Mouse (Mus musculus): ENCODE data around the gene Mecr.
"Not testable (repeated sequence)": the region's sequence is repeated elsewhere in the genome, so short reads cannot be mapped to it uniquely, and the experiment has no call there.

The Mecr gene

GRCm38 (mm10) chr4:131843290-131843743 is at the start of gene Mecr:
Mecr (plus strand) TSS chr4:131843470.
- peak; percentile 91 for DNase-seq (ENCODE audit: low spot score)

- DNase-seq (ENCODE audit: low spot score) = no peak
Measured at GRCm38 (mm10) chr4:131796312-131797080, 46.8 kb upstream of the Mecr start.

GRCm38 (mm10) chr4:131797483-131797882 is 45.8 kb upstream of the Mecr start:
- DNase-seq (ENCODE audit: low spot score) = no peak

- no peak for DNase-seq (ENCODE audit: low spot score)
Measured at GRCm38 (mm10) chr4:131797920-131798319, 45.4 kb upstream of the Mecr start.

GRCm38 (mm10) chr4:131798968-131799367 is 44.3 kb upstream of the Mecr start:
- no peak for DNase-seq (ENCODE audit: low spot score)

GRCm38 (mm10) chr4:131803846-131804245 is 39.4 kb upstream of the Mecr start:
- no peak for DNase-seq (ENCODE audit: low spot score)

- not testable (repeated sequence) for DNase-seq (ENCODE audit: low spot score)
Measured at GRCm38 (mm10) chr4:131804732-131805131, 38.5 kb upstream of the Mecr start.

- DNase-seq (ENCODE audit: low spot score) = no peak
Measured at GRCm38 (mm10) chr4:131805255-131805654, 38.0 kb upstream of the Mecr start.

- no peak for DNase-seq (ENCODE audit: low spot score)
Measured at GRCm38 (mm10) chr4:131812458-131812857, 30.8 kb upstream of the Mecr start.

GRCm38 (mm10) chr4:131813798-131814197 is 29.5 kb upstream of the Mecr start:
- DNase-seq (ENCODE audit: low spot score) = no peak

GRCm38 (mm10) chr4:131814869-131815268 is 28.4 kb upstream of the Mecr start:
- no peak for DNase-seq (ENCODE audit: low spot score)

- DNase-seq (ENCODE audit: low spot score) = no peak
Measured at GRCm38 (mm10) chr4:131815774-131816173, 27.5 kb upstream of the Mecr start.

- DNase-seq (ENCODE audit: low spot score) = no peak
Measured at GRCm38 (mm10) chr4:131818926-131819325, 24.3 kb upstream of the Mecr start.

GRCm38 (mm10) chr4:131821161-131821731 is 22.0 kb upstream of the Mecr start:
- no peak for DNase-seq (ENCODE audit: low spot score)

GRCm38 (mm10) chr4:131822583-131822982 is 20.7 kb upstream of the Mecr start:
- no peak for DNase-seq (ENCODE audit: low spot score)

- no peak for DNase-seq (ENCODE audit: low spot score)
Measured at GRCm38 (mm10) chr4:131824939-131825338, 18.3 kb upstream of the Mecr start.

GRCm38 (mm10) chr4:131825830-131826229 is 17.4 kb upstream of the Mecr start:
- DNase-seq (ENCODE audit: low spot score) = no peak

GRCm38 (mm10) chr4:131826905-131827304 is 16.4 kb upstream of the Mecr start:
- no peak for DNase-seq (ENCODE audit: low spot score)

- no peak for DNase-seq (ENCODE audit: low spot score)
Measured at GRCm38 (mm10) chr4:131829123-131829522, 14.1 kb upstream of the Mecr start.

GRCm38 (mm10) chr4:131831546-131832045 is 11.7 kb upstream of the Mecr start:
- DNase-seq (ENCODE audit: low spot score) = no peak

GRCm38 (mm10) chr4:131832759-131833407 is 10.4 kb upstream of the Mecr start:
- DNase-seq (ENCODE audit: low spot score) = no peak

GRCm38 (mm10) chr4:131833971-131834609 is 9.2 kb upstream of the Mecr start:
- no peak for DNase-seq (ENCODE audit: low spot score)
